1 mouse cellular context compared by ENCODE assay signal in genomic region chr4:54993001-54993400, GRCm38 (mm10). TPM values are rescaled to one million over a fixed set of nuclear protein-coding genes. Genes with fewer than 3 reads are reported as not detected.
"Had no signal": no experiment of that assay in that cellular context is flagged by ENCODE, and none has a peak within 500 bp of the region (broad histone marks: within the 10 kb centered on the region; RNA-seq: fewer than 3 reads in every experiment).

No protein-coding gene starts in this region.

RNA-seq across cellular contexts. Expression of gene Zfp462, which starts 48.2 kb away (rescaled TPM):
- polyA plus RNA-seq: erythroblast, embryonic 14.5 days had no signal
